ENCODE assay signal across 20 mouse cellular contexts in genomic region chr9:44648881-44649281, GRCm38 (mm10). TPM values are rescaled to one million over a fixed set of nuclear protein-coding genes. Genes with fewer than 3 reads are reported as not detected.
A peak's percentile ranks its signal among the peaks of the same experiment; 100 is the strongest.
DNase-seq lines count a peak whose midpoint lies in the region; ATAC-seq lines count a peak whose summit lies in the region.
"Had no signal": no experiment of that assay in that cellular context is flagged by ENCODE, and none has a peak within 500 bp of the region (broad histone marks: within the 10 kb centered on the region; RNA-seq: fewer than 3 reads in every experiment).

No protein-coding gene starts in this region.

- no peaks in the 10 kb centered on the region for H3K9me3 ChIP-seq in heart, embryonic 16.5 days (replicated peaks; ENCODE audit: control insufficient read depth, low read length)
- no peaks in the 10 kb centered on the region for H3K9me3 ChIP-seq in kidney, embryonic 16.5 days (ENCODE audit: low read length)
- H3K9me3 ChIP-seq: forebrain, embryonic 15.5 days; hindbrain, embryonic 12.5 days; stomach, embryonic 15.5 days had no signal

- no peaks in the 10 kb centered on the region for H3K27me3 ChIP-seq in heart, embryonic 16.5 days (ENCODE audit: control insufficient read depth, insufficient read depth, low read length)
- no peaks in the 10 kb centered on the region for H3K27me3 ChIP-seq in kidney, embryonic 16.5 days (ENCODE audit: insufficient read depth, low read length)
- H3K27me3 ChIP-seq: forebrain, embryonic 15.5 days; hindbrain, embryonic 12.5 days; stomach, embryonic 15.5 days had no signal

- no peak overlapping the region for H3K4me2 ChIP-seq in heart, embryonic 16.5 days (ENCODE audit: low read depth, low read length)
- H3K4me2 ChIP-seq in kidney, embryonic 16.5 days (replicated peaks; ENCODE audit: low read depth, low read length), result no peak overlapping the region
- H3K4me2 ChIP-seq: forebrain, embryonic 15.5 days; heart, embryonic 11.5 days; hindbrain, embryonic 12.5 days; stomach, embryonic 15.5 days had no signal

- no peak for ATAC-seq in heart, embryonic 16.5 days (replicated peaks; ENCODE audit: extremely low read depth, insufficient read depth, low FRiP score)
- ATAC-seq in granulocyte monocyte progenitor cell, adult 5-6 weeks (replicated peaks; ENCODE audit: poor library complexity, severe bottlenecking), result 0 out of 2 replicates have a peak, but pooled peaks have one; percentile 9
- ATAC-seq in megakaryocyte-erythroid progenitor cell, adult 5-6 weeks (replicated peaks; ENCODE audit: low FRiP score, low TSS enrichment, poor library complexity, severe bottlenecking), result no peak
- ATAC-seq in kidney, embryonic 16.5 days (ENCODE audit: low FRiP score, low TSS enrichment), result no peak
- ATAC-seq: forebrain, embryonic 15.5 days had no signal

- H3K27ac ChIP-seq in heart, embryonic 16.5 days (ENCODE audit: low read length), result peak overlapping the region; percentile 20; the same call in 1 of the 2 replicates
- no peak overlapping the region for H3K27ac ChIP-seq in kidney, embryonic 16.5 days (ENCODE audit: low read length)
- H3K27ac ChIP-seq: forebrain, embryonic 15.5 days; hindbrain, embryonic 12.5 days; left cerebral cortex, adult 2 months; stomach, embryonic 15.5 days had no signal

- H3K36me3 ChIP-seq in heart, embryonic 16.5 days (ENCODE audit: control insufficient read depth, insufficient read depth), result no peaks in the 10 kb centered on the region
- H3K36me3 ChIP-seq in kidney, embryonic 16.5 days (ENCODE audit: insufficient read depth, low read length), result no peaks in the 10 kb centered on the region
- H3K36me3 ChIP-seq: forebrain, embryonic 15.5 days; hindbrain, embryonic 12.5 days; stomach, embryonic 15.5 days had no signal

- no peak for DNase-seq in heart, postnatal 25 days (ENCODE audit: low spot score)
- peak; percentile 67 for DNase-seq in CD4-positive helper T cell, adult 2 months (ENCODE audit: low read depth, low spot score)
- DNase-seq in thymus, postnatal 0 days (ENCODE audit: low spot score), result peak; percentile 67
- no peak for DNase-seq in kidney, postnatal 36 days
- DNase-seq: cerebellum, adult 11 months; kidney, adult 18-20 months; lung, adult 2 months had no signal

- intact Hi-C loops in heart, postnatal 25 days (cut with DNase I), result no loop called here

- H3K4me1 ChIP-seq in heart, embryonic 16.5 days (ENCODE audit: control insufficient read depth, insufficient read depth, low read length), result no peaks in the 10 kb centered on the region; the same call in 1 of the 2 replicates
- 0 out of 2 replicates have a peak, but pooled peaks cover 2% of the 10 kb centered on the region for H3K4me1 ChIP-seq in kidney, embryonic 16.5 days (ENCODE audit: insufficient read depth, low read length)
- H3K4me1 ChIP-seq: forebrain, embryonic 15.5 days; hindbrain, embryonic 12.5 days; stomach, embryonic 15.5 days had no signal

- H3K4me3 ChIP-seq in heart, embryonic 16.5 days (ENCODE audit: low read length), result no peak overlapping the region
- no peak overlapping the region for H3K4me3 ChIP-seq in kidney, embryonic 16.5 days (ENCODE audit: low read length)
- H3K4me3 ChIP-seq: forebrain, embryonic 15.5 days; hindbrain, embryonic 12.5 days; left cerebral cortex, adult 2 months; stomach, embryonic 15.5 days had no signal

- 68% methylated on average over 7 of the region's 7 CpGs for WGBS in heart, embryonic 16.5 days
- 69% methylated on average over 7 of the region's 7 CpGs for WGBS in kidney, embryonic 16.5 days

- H3K9ac ChIP-seq in heart, embryonic 16.5 days (ENCODE audit: low read length), result no peak overlapping the region
- H3K9ac ChIP-seq in kidney, embryonic 16.5 days (replicated peaks; ENCODE audit: low read length), result no peak overlapping the region
- H3K9ac ChIP-seq: forebrain, embryonic 15.5 days; hindbrain, embryonic 12.5 days; stomach, embryonic 15.5 days had no signal

RNA-seq across cellular contexts. Expression of gene Treh, which starts 24.2 kb away (rescaled TPM):
- 0.07 TPM in 1 of 2 replicates, not detected in the other for polyA plus RNA-seq in heart, embryonic 16.5 days (2015; fragmentation: Nextera tagmentation; extraction: Ambion mirVana)
- not detected for total RNA-seq in heart, postnatal 25 days (2021)
- total RNA-seq in granulocyte monocyte progenitor cell, adult 5-6 weeks (2014; fragmentation: Nextera tagmentation), result not detected in 2 replicates
- total RNA-seq in granulocyte monocyte progenitor cell, adult 5-6 weeks (2017), result not detected in 2 replicates
- 0.07 TPM in 1 of 2 replicates, not detected in the other for polyA plus RNA-seq in thymus, postnatal 0 days (2015; fragmentation: Nextera tagmentation; extraction: Ambion mirVana)
- not detected in 2 replicates for total RNA-seq in megakaryocyte-erythroid progenitor cell, adult 5-6 weeks (2014; fragmentation: Nextera tagmentation)
- not detected in 2 replicates for total RNA-seq in megakaryocyte-erythroid progenitor cell, adult 5-6 weeks (2017)
- 0.17 TPM in 1 of 2 replicates, not detected in the other for polyA plus RNA-seq in kidney, embryonic 16.5 days (2015; fragmentation: Nextera tagmentation; extraction: Ambion mirVana)
- total RNA-seq: gastrocnemius, adult 8-10 months; layer of hippocampus, adult 18-20 months; megakaryocyte progenitor cell, adult 5-6 weeks had no signal
- polyA plus RNA-seq: forebrain, embryonic 15.5 days; heart, embryonic 11.5 days; hindbrain, embryonic 12.5 days; limb, embryonic 14.5 days; lung, adult 2 months had no signal

RNA-seq across cellular contexts. Expression of gene Ddx6, which starts 44.2 kb away (rescaled TPM):
- 9.2 and 10.5 TPM in 2 replicates for polyA plus RNA-seq in heart, embryonic 16.5 days (2015; fragmentation: Nextera tagmentation; extraction: Ambion mirVana)
- total RNA-seq in heart, postnatal 25 days (2021), result 10 to 100 TPM; 72.5 to 87.3 TPM
- total RNA-seq in granulocyte monocyte progenitor cell, adult 5-6 weeks (2014; fragmentation: Nextera tagmentation), result 72.4 and 75.7 TPM in 2 replicates
- 79.6 and 80.6 TPM in 2 replicates for total RNA-seq in granulocyte monocyte progenitor cell, adult 5-6 weeks (2017)
- 22.2 and 29.5 TPM in 2 replicates for polyA plus RNA-seq in thymus, postnatal 0 days (2015; fragmentation: Nextera tagmentation; extraction: Ambion mirVana)
- total RNA-seq in megakaryocyte-erythroid progenitor cell, adult 5-6 weeks (2014; fragmentation: Nextera tagmentation), result 73.6 and 92.1 TPM in 2 replicates
- total RNA-seq in megakaryocyte-erythroid progenitor cell, adult 5-6 weeks (2017), result 76.4 and 93.3 TPM in 2 replicates
- polyA plus RNA-seq in kidney, embryonic 16.5 days (2015; fragmentation: Nextera tagmentation; extraction: Ambion mirVana), result 11.2 and 13.9 TPM in 2 replicates

Comparison
In these comparisons a context has a peak if more than half of its experiments do, and no peak if none do; other contexts are left out.
1. DNase-seq: peak in CD4-positive helper T cell, adult 2 months (single experiment) and thymus, postnatal 0 days (single experiment); none in heart, postnatal 25 days (single experiment) and kidney, postnatal 36 days (0 of 2).